Mouse (Mus musculus) heart, adult 2 months (tissue): ENCODE measurements around the gene Gm9958. TPM values are rescaled to one million over a fixed set of nuclear protein-coding genes. Genes with fewer than 3 reads are reported as not detected.

Source experiments
- DNase-seq, 2 experiments: peaks; one replicate each; pipeline ENCODE4 v3.0.0; 2021
- H3K27ac ChIP-seq: fragments of 200-600 bp; 2 replicates; pipeline ENCODE4 v1.8.1; 2022
- H3K27me3 ChIP-seq: fragments of 200-500 bp; 2 replicates; pipeline ENCODE4 v1.6.1; 2012; ENCODE audit warnings: mild to moderate bottlenecking, low read length, inconsistent platforms, mixed read lengths; ENCODE audit not compliant: control insufficient read depth, insufficient read depth
- H3K36me3 ChIP-seq: fragments of 200-500 bp; 2 replicates; pipeline ENCODE4 v1.6.1; 2012; ENCODE audit warnings: low read length, inconsistent platforms; ENCODE audit not compliant: control insufficient read depth, insufficient read depth
- H3K4me1 ChIP-seq: fragments of 200-500 bp; 2 replicates; pipeline ENCODE4 v1.6.1; 2011; ENCODE audit warnings: low read length; ENCODE audit not compliant: control insufficient read depth, insufficient read depth
- H3K4me3 ChIP-seq: fragments of 200-600 bp; 2 replicates; pipeline ENCODE4 v1.8.1; 2022
- H3K79me2 ChIP-seq: fragments of 200-500 bp; replicated peaks from 2 replicates; pipeline ENCODE4 v1.6.1; 2012; ENCODE audit warnings: mild to moderate bottlenecking, inconsistent platforms, low read length, moderate library complexity, mixed read lengths; ENCODE audit not compliant: control insufficient read depth, insufficient read depth
- H3K9ac ChIP-seq: fragments of 200-500 bp; 2 replicates; pipeline ENCODE4 v1.6.1; 2012; ENCODE audit warnings: low read depth, mild to moderate bottlenecking, control low read depth, inconsistent platforms, low read length, mixed read lengths
- CTCF ChIP-seq: fragments of 200-600 bp; IDR thresholded peaks from 2 replicates; pipeline ENCODE4 v1.8.1; 2022; ENCODE audit warnings: antibody characterized with exemption, mild to moderate bottlenecking, moderate library complexity
- EP300 ChIP-seq: fragments of 200-500 bp; IDR thresholded peaks from 2 replicates; pipeline ENCODE4 v1.6.1; 2011; ENCODE audit warnings: low read depth, low read length, control low read depth; ENCODE audit not compliant: insufficient read depth
- POLR2A ChIP-seq: fragments of 200-500 bp; IDR thresholded peaks from 2 replicates; pipeline ENCODE4 v1.6.1; 2011; ENCODE audit warnings: mild to moderate bottlenecking, low read depth, low read length, control low read depth; ENCODE audit not compliant: insufficient read depth
- WGBS: fragments of 180-500 bp; shearing (Covaris S2); methylation state at CpG from one replicate; pipeline ENCODE4 v1.1.7; 2018; 5-methylcytosine and 5-hydroxymethylcytosine counted together
- intact Hi-C: fragments of 180-260 bp; cut with DNase I; formaldehyde crosslinking; loops from one replicate; pipeline ENCODE4 v1.15.1; 2025
- polyA plus RNA-seq: library from polyadenylated mRNA; depleted of rRNA; stranded (reverse); fragments of >200 nt; gene quantifications from 2 replicates; pipeline ENCODE4 v1.2.3, GENCODE M21; 2012
- total RNA-seq, 2 experiments: library from RNA; stranded (reverse); gene quantifications; 2 replicates each; pipeline ENCODE4 v1.2.3; 2021

The Gm9958 gene
- total and polyA plus RNA-seq, 3 experiments: 0.57 to 0.89 (median 0.61) TPM

GRCm38 (mm10) chr5:90383080-90383479 lies 16.1 kb downstream of the Gm9958 start:
- Histone ChIP-seq H3K27ac (no peak overlapping the region), H3K9ac (no peak overlapping the region), H3K36me3 (no peaks in the 10 kb centered on the region), H3K4me3 (no peak overlapping the region), H3K27me3 (no peaks in the 10 kb centered on the region), H3K4me1 (no peaks in the 10 kb centered on the region), H3K79me2 (no peaks in the 10 kb centered on the region)
- TF ChIP-seq POLR2A (no peak), CTCF (peak; percentile 66), EP300 (no peak)
- intact Hi-C loops: no loop called here
- DNase-seq: no peak
- WGBS: 54% methylated on average over 1 of the region's 1 CpGs

- no peaks in the 10 kb centered on the region for H3K79me2 ChIP-seq
- 40% methylated on average over 5 of the region's 5 CpGs for WGBS
- H3K9ac ChIP-seq: no peak overlapping the region
- H3K27me3 ChIP-seq: no peaks in the 10 kb centered on the region
- H3K27ac ChIP-seq: no peak overlapping the region
- no peaks in the 10 kb centered on the region for H3K36me3 ChIP-seq
- no peak overlapping the region for H3K4me3 ChIP-seq
- TF ChIP-seq EP300: no peak
- TF ChIP-seq POLR2A: no peak
- no peak for TF ChIP-seq CTCF
- intact Hi-C loops: no loop called here
- no peak for DNase-seq
- H3K4me1 ChIP-seq: no peaks in the 10 kb centered on the region
Observed at GRCm38 (mm10) chr5:90393764-90394163, 26.8 kb downstream of the Gm9958 start.

- Histone ChIP-seq H3K79me2 (no peaks in the 10 kb centered on the region), H3K27me3 (no peaks in the 10 kb centered on the region), H3K4me3 (no peak overlapping the region), H3K4me1 (no peaks in the 10 kb centered on the region), H3K36me3 (no peaks in the 10 kb centered on the region), H3K9ac (no peak overlapping the region), H3K27ac (no peak overlapping the region)
- no peak for TF ChIP-seq POLR2A
- TF ChIP-seq CTCF: no peak
- TF ChIP-seq EP300: no peak
- intact Hi-C loops: no loop called here
- 57% methylated on average over 4 of the region's 4 CpGs for WGBS
- no peak for DNase-seq
Observed at GRCm38 (mm10) chr5:90394322-90394721, 27.3 kb downstream of the Gm9958 start.

GRCm38 (mm10) chr5:90396817-90397216 lies 29.8 kb downstream of the Gm9958 start:
- WGBS: 83% methylated on average over 4 of the region's 4 CpGs
- Histone ChIP-seq H3K27me3 (no peaks in the 10 kb centered on the region), H3K4me3 (no peak overlapping the region), H3K4me1 (no peaks in the 10 kb centered on the region), H3K9ac (no peak overlapping the region), H3K36me3 (no peaks in the 10 kb centered on the region), H3K27ac (no peak overlapping the region), H3K79me2 (no peaks in the 10 kb centered on the region)
- TF ChIP-seq POLR2A: no peak
- TF ChIP-seq EP300: no peak
- no peak for TF ChIP-seq CTCF
- no peak for DNase-seq
- intact Hi-C loops: no loop called here

- Histone ChIP-seq H3K9ac (no peak overlapping the region), H3K4me3 (no peak overlapping the region), H3K36me3 (no peaks in the 10 kb centered on the region), H3K27ac (no peak overlapping the region), H3K27me3 (no peaks in the 10 kb centered on the region), H3K79me2 (no peaks in the 10 kb centered on the region), H3K4me1 (no peaks in the 10 kb centered on the region)
- no peak for DNase-seq
- intact Hi-C loops: no loop called here
- TF ChIP-seq CTCF: peak; percentile 54
- TF ChIP-seq EP300: no peak
- WGBS: 46% methylated on average over 4 of the region's 4 CpGs
Observed at GRCm38 (mm10) chr5:90405210-90405609, 38.2 kb downstream of the Gm9958 start.

- TF ChIP-seq EP300 (no peak), CTCF (no peak), POLR2A (no peak)
- no peak overlapping the region for H3K27ac ChIP-seq
- H3K4me3 ChIP-seq: no peak overlapping the region
- WGBS: 73% methylated on average over 8 of the region's 8 CpGs
- H3K4me1 ChIP-seq: no peaks in the 10 kb centered on the region
- no peak for DNase-seq
- no peak overlapping the region for H3K9ac ChIP-seq
- H3K27me3 ChIP-seq: no peaks in the 10 kb centered on the region
- intact Hi-C loops: no loop called here
- H3K36me3 ChIP-seq: no peaks in the 10 kb centered on the region
- H3K79me2 ChIP-seq: no peaks in the 10 kb centered on the region
Observed at GRCm38 (mm10) chr5:90414142-90414924, 47.3 kb downstream of the Gm9958 start.
